Mouse (Mus musculus) c-Kit-negative CD71-positive TER-119-positive erythroid progenitor cells, embryonic 14.5 days (primary cell): ENCODE results near the gene Lcn11.
"Not testable (repeated sequence)": the region's sequence is repeated elsewhere in the genome, so short reads cannot be mapped to it uniquely, and the experiment has no call there.

ENCODE experiments used
- DNase-seq: peaks from one replicate; pipeline ENCODE4 v3.0.0-alpha.2; 2013; ENCODE audit warnings: low read depth, low spot score

The Lcn11 gene

GRCm38 (mm10) chr2:25776717-25777116 is at the start of gene Lcn11:
Gene Lcn11, plus strand, starts transcription at chr2:25777017.
- DNase-seq, result no peak

- DNase-seq, result no peak
These were observed 43.5 kb upstream of the Lcn11 start for GRCm38 (mm10) chr2:25733199-25733930.

- DNase-seq, result not testable (repeated sequence)
These were observed 40.1 kb upstream of the Lcn11 start, which contains the start of gene Obp2b for GRCm38 (mm10) chr2:25736709-25737108. Gene Obp2b, plus strand, starts transcription at chr2:25737009.

- no peak for DNase-seq
These were observed 35.1 kb upstream of the Lcn11 start for GRCm38 (mm10) chr2:25741671-25742070.

DNA sequence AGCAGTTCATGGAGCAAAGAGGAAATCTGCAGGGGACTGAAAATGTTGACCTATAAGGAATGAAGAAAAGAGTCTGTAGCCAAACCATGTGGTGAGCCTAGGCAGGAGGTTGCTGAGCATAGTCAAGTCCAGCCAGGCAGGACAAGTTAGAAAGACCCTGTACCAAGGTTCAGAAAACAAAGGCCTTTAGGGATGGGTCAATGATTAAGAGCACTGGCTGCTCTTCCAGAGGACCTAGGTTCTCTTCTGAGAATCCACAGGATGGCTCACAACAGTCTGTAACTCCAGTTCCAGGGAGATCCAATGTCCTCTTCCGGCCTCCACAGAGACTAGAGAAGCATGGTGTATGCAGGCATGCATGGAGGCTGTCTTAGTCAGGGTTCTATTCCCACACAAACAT is 22.6 kb upstream of the Lcn11 start:
- no peak for DNase-seq

DNA sequence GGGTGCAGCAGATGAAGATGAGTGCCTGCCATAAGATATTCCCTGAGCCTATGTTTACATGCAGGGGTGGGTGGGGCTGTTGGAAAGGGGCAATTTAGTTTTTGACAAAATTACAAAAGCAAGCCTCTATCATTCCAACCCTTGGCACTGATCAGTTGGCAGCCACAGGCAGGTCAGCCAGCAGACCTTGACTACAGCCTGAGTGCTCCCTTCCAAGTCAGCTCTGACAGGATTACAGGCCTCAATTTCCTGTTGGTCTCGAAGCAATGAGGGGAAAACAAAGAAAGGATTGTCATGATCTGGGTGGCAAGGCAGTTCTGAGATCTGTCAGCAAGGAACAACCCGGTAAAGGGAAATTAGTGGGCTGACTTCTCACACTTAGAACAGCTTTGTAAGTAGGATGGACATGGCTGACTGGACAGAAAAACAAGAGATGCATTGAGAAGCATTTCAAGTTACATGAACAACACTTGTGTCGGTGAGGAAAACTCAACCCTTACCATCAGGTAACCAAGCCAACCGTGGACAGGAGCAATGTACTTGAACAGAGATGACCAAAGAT is 18.7 kb upstream of the Lcn11 start:
- no peak for DNase-seq

DNA sequence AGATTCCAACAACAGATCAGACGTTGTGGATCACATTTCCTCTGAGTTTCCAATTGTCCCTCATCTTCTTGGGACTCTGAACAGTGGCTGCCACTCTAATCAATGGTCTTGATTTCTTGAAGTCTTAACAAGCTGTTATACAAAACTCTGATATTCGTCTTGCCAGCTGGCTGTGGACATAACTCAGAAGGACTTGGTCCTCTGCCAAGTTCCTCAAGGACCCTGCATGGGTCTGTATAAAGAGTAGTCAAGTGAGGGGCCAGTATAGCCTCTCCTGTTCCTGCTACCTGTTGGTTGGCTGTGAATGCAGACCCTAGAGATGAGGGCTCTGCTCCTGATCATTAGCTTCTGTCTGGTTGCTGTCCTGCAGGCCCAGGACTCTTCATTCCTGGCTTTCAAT is 11.5 kb upstream of the Lcn11 start, which contains the start of gene Lcn3:
TSS of gene Lcn3 (plus strand) at position 301 of the 400 bp plus-strand sequence.
- DNase-seq, result no peak

GRCm38 (mm10) chr2:25767764-25768163 is 9.1 kb upstream of the Lcn11 start:
- DNase-seq, result no peak

DNA sequence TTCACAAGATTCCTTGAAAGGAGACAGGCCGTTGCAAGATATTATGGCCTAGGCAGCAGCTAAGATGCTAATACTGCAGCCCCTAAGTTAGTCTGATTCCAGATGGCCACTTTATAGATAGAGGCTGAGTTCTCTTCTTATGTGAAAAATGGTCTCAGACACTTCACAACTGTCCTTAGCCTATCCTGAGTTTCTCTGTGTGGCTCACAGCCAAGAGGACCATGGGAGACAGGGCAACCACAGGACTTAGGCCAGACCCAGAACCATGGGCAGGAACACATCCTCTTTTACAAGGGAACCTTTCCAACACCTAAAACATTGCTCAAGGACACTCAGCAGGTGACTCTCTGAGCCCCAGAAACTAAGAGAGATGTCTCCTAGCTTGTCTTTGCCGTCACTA is 3.3 kb upstream of the Lcn11 start:
- no peak for DNase-seq

DNA sequence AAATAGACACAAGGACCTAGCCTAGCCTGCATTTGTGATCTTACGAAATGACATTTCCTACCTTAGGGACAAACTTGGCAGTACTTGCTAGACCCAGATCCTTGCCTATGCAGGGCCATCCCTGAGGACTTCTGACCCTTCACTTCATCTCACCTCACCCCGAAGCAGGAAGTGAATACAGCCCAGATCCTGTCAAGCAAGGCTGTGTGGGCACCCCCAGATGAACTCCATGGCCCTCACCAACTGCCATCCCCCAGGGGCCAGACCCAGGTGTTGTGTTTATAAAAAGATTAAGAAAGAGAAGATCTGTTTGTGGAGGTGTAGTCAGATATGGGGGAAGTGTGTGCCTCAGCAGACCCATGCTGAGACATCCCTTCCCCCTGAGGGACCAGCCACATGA is 2.2 kb upstream of the Lcn11 start:
- DNase-seq, result no peak

DNA sequence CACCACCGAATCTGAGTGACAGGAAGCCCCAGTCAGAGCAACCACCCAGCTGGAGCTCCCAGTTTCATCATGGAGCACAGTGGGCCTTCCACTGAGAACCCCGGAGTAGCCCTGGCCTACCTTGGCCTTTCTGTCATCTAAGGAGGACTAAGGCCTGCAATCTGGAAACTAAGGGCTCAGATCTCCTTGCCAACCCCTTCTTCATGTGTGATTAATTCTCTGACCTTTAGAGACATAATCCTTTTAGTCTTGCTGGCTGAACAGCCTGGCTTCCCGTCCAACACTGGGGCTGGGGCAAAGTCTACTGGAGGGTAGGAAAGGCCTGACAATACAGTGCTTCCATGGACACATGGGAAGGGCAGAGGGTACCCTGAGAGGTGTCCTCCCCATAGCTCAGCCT is 826 bp upstream of the Lcn11 start:
- no peak for DNase-seq

- no peak for DNase-seq
These were observed 2.3 kb downstream of the Lcn11 start for GRCm38 (mm10) chr2:25779076-25779475.

DNA sequence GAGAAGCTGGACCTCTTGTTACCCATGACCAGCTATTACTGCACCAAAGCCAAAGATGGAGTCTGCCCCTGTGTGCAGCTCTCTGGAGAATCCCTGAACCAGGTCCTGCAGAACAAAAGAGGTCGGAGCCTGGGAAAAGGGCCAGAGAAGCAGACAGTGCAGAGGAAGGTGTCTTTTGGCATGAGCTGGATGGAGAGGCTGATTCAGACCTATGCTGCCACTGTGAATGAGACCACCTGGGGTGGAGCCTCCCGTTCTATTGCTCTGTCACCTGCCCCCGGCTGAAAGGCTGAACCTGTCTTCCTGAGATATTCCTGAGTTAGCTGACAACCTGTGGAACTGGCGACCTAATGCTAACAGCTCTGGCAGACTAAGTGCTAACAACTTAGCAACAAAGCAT is 4.1 kb downstream of the Lcn11 start:
- DNase-seq, result no peak

- DNase-seq, result no peak
These were observed 5.1 kb downstream of the Lcn11 start, which contains the start of gene Gm13539 for GRCm38 (mm10) chr2:25781957-25782356. Gene Gm13539, plus strand, starts transcription at chr2:25782257.

- no peak for DNase-seq
These were observed 8.9 kb downstream of the Lcn11 start for GRCm38 (mm10) chr2:25785573-25786322.

DNA sequence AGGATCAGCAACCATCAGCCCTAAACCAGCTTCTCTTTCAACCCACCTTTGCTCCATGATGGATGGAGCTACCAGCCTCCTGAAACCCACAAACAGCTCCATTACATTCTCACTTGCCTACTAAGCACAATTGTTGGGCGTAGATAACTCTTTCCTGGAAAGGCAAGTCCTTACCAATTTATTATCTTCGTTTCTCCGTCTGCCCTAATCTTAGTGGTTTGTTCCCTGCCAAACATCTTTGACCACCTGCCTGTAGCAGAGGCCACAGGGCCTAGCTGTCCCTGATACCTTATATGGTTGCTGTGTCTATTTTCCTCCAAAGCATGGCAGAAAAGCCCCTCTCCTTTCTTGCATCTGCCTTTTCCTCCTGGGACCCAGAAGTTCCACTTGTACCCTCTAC is 12.3 kb downstream of the Lcn11 start:
- no peak for DNase-seq

GRCm38 (mm10) chr2:25797635-25798034 is 20.8 kb downstream of the Lcn11 start:
- no peak for DNase-seq

GRCm38 (mm10) chr2:25798065-25798464 is 21.2 kb downstream of the Lcn11 start:
- DNase-seq, result no peak

GRCm38 (mm10) chr2:25811711-25812110 is 34.9 kb downstream of the Lcn11 start:
- DNase-seq, result no peak

GRCm38 (mm10) chr2:25813364-25813763 is 36.5 kb downstream of the Lcn11 start:
- DNase-seq, result no peak

GRCm38 (mm10) chr2:25815748-25816147 is 38.9 kb downstream of the Lcn11 start, which contains the start of gene Glt6d1:
Gene Glt6d1, minus strand, starts transcription at chr2:25815848.
- not testable (repeated sequence) for DNase-seq

DNA sequence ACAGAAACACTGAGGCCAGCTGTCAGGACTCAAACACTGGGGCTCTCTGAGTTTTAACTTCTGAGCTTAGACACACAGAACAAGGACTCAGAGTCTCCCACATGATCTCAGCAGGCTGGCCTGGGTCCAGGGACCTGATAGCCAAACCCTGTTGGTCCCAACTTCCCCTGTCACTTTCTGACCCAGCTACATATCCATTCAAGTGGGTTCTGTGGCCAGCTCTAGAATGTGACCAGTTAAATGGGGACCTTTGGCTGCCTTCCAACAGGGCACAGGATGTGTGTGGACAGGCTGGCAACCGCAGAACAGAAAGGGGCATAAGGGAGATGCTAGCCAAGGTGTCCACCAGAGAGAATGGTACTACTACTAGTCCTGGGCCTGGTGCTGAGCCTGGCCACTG is 46.0 kb downstream of the Lcn11 start, which contains the start of gene Lcn9:
TSS of gene Lcn9 (plus strand) at position 348 of the 400 bp plus-strand sequence.
- no peak for DNase-seq
